Mouse (Mus musculus) heart, embryonic 10.5 days (tissue): ENCODE measurements around the gene 1810009A15Rik. TPM values are rescaled to one million over a fixed set of nuclear protein-coding genes. Genes with fewer than 3 reads are reported as not detected.

Experiments used
- DNase-seq: peaks from one replicate; pipeline ENCODE4 v3.0.0-alpha.2; 2017; ENCODE audit warnings: low spot score
- H3K27ac ChIP-seq: fragments of 300-500 bp; sonication (generic); 2 replicates; pipeline ENCODE4 v1.5.1; 2016; ENCODE audit warnings: mild to moderate bottlenecking
- H3K27me3 ChIP-seq: fragments of 300-500 bp; sonication (generic); 2 replicates; pipeline ENCODE4 v1.6.1; 2016; ENCODE audit warnings: mild to moderate bottlenecking; ENCODE audit not compliant: poor library complexity, insufficient read depth, severe bottlenecking
- H3K36me3 ChIP-seq: fragments of 300-500 bp; sonication (generic); 2 replicates; pipeline ENCODE4 v1.6.1; 2016; ENCODE audit warnings: mild to moderate bottlenecking, moderate library complexity
- H3K4me1 ChIP-seq: fragments of 300-500 bp; sonication (generic); 2 replicates; pipeline ENCODE4 v1.6.1; 2016; ENCODE audit warnings: mild to moderate bottlenecking
- H3K4me3 ChIP-seq: fragments of 300-500 bp; sonication (generic); 2 replicates; pipeline ENCODE4 v1.5.1; 2016; ENCODE audit warnings: mild to moderate bottlenecking, moderate library complexity
- H3K9me3 ChIP-seq: fragments of 300-500 bp; sonication (generic); 2 replicates; pipeline ENCODE4 v1.6.1; 2016; ENCODE audit warnings: mild to moderate bottlenecking, moderate library complexity
- WGBS: fragments of 180-500 bp; shearing (Covaris S2); methylation state at CpG from one replicate; pipeline ENCODE4 v1.1.7; 2016; 5-methylcytosine and 5-hydroxymethylcytosine counted together
- polyA plus RNA-seq: library from polyadenylated mRNA; unstranded; fragments of >200 nt; fragmentation: Nextera tagmentation; extraction: Ambion mirVana; gene quantifications from 2 replicates; pipeline ENCODE4 v1.2.1, GENCODE M21; 2016

Gene 1810009A15Rik
- polyA plus RNA-seq: 106 and 140 TPM in 2 replicates

- WGBS: under 1% methylated on average over 58 of the region's 58 CpGs
- Histone ChIP-seq H3K4me1 (peaks cover 11% of the 10 kb centered on the region), H3K27me3 (no peaks in the 10 kb centered on the region), H3K36me3 (peaks cover 13% of the 10 kb centered on the region), H3K9me3 (no peaks in the 10 kb centered on the region), H3K27ac (peak within 1 kb of the TSS; percentile 88), H3K4me3 (peak within 1 kb of the TSS; percentile 71)
- peak; percentile 98 for DNase-seq
Measured at GRCm38 (mm10) chr19:8888511-8889385, at the start of gene 1810009A15Rik, which contains the start of gene Gm49416. Gene 1810009A15Rik (plus strand): TSS chr19:8888853. Gene Gm49416 (plus strand): TSS chr19:8888926.

DNA sequence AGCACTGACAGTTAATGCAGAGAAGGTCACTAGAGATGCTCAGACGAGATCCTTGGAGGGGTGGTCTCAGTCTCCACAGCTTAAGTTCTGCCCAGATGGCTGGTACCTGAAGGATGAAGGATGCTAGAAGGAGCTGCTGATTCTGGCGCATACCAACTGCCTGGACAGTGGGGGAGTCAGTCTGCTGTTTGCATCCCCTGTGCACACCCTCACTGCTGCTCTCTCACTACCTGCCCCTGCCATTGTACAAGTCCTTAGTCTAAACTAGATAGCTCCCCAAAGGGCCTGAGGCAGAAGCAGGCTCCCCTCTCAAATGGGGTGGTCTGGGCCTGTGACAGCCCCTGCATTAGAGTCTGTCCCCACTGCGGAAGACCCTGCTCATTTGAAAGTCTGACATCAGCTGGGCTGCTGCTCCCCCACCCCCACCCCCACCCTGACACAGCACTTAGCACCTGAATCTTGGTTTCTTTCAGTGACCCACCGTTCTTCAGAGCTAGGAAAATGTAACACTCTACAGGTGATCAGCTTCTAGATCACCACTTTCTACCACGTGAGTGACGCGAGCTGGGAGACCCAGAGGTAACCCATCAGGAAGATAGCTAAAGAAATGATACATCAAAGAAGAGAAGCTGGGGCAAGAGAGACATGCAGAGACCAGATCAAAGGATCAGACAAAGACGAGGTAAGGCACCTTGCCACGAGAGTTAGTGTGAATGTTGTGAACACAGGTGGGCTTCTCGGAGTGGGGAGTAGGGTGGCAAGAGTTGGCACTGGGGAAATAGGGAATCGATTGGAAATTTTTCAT lies 49.3 kb upstream of the 1810009A15Rik start, which contains the start of gene Gng3:
Gene Gng3 (minus strand): TSS at position 92 of the 805 bp plus-strand sequence.
- 43% methylated on average over 11 of the region's 11 CpGs for WGBS
- Histone ChIP-seq H3K27me3 (no peaks in the 10 kb centered on the region), H3K4me3 (peak within 1 kb of the TSS; percentile 69), H3K4me1 (peaks cover 41% of the 10 kb centered on the region), H3K9me3 (no peaks in the 10 kb centered on the region), H3K27ac (peak within 1 kb of the TSS; percentile 98), H3K36me3 (peaks cover 33% of the 10 kb centered on the region)
- no peak for DNase-seq

- Histone ChIP-seq H3K4me1 (peaks cover 41% of the 10 kb centered on the region), H3K36me3 (peaks cover 24% of the 10 kb centered on the region), H3K27ac (peak overlapping the region; percentile 85), H3K4me3 (peak overlapping the region; percentile 60), H3K27me3 (no peaks in the 10 kb centered on the region), H3K9me3 (no peaks in the 10 kb centered on the region)
- peak; percentile 92 for DNase-seq
- 24% methylated on average over 29 of the region's 29 CpGs for WGBS
Measured at GRCm38 (mm10) chr19:8839908-8840791, 48.5 kb upstream of the 1810009A15Rik start.

DNA sequence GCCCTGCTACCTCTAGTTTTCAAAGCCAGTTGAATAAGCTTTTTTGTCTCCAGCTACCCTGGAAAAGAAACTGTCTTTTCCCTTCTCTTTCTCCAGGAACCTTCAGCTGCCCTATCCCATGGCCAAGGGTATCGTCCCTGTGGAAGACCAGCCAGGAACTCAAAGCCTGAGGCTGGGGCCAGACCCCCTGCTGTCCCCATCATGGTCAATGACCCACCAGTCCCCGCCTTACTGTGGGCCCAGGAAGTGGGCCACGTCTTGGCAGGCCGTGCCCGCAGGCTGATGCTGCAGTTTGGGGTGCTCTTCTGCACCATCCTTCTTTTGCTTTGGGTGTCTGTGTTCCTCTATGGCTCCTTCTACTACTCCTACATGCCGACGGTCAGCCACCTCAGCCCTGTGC lies 47.6 kb upstream of the 1810009A15Rik start:
- DNase-seq: no peak
- Histone ChIP-seq H3K36me3 (peaks cover 22% of the 10 kb centered on the region), H3K9me3 (no peaks in the 10 kb centered on the region), H3K27ac (peak overlapping the region; percentile 85; the same call in 1 of the 2 replicates), H3K4me3 (peak overlapping the region; percentile 60), H3K27me3 (no peaks in the 10 kb centered on the region), H3K4me1 (peaks cover 41% of the 10 kb centered on the region)
- whole genome bisulfite sequencing: 88% methylated on average over 7 of the region's 7 CpGs

DNA sequence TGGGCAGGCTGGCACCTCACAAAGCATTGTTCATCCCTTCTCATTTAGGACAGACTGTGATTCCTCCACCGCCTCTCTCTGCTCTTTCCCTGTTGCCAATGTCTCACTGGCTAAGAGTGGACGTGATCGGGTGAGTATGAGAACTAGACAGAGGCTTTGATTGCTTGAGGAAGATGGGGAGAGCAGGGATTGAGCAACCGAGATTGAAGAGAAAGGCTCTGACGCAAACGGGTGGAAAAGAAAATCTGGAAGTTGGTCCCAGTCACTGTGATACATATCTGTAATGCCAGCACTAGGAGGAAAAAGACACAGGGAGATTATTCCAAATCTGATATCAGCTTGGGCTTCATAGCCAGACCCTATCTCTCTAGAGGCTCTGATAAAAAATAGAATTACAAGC lies 45.7 kb upstream of the 1810009A15Rik start:
- DNase-seq: no peak
- no peak overlapping the region for H3K27ac ChIP-seq
- peaks cover 38% of the 10 kb centered on the region for H3K36me3 ChIP-seq
- 85% methylated on average over 6 of the region's 6 CpGs for WGBS
- H3K9me3 ChIP-seq: no peaks in the 10 kb centered on the region
- no peaks in the 10 kb centered on the region for H3K27me3 ChIP-seq
- peaks cover 33% of the 10 kb centered on the region for H3K4me1 ChIP-seq
- H3K4me3 ChIP-seq: no peak overlapping the region

- Histone ChIP-seq H3K4me1 (peaks cover 18% of the 10 kb centered on the region), H3K4me3 (no peak overlapping the region), H3K36me3 (peaks cover 45% of the 10 kb centered on the region), H3K27me3 (no peaks in the 10 kb centered on the region), H3K27ac (no peak overlapping the region), H3K9me3 (no peaks in the 10 kb centered on the region)
- DNase-seq: no peak
- 58% methylated on average over 5 of the region's 5 CpGs for WGBS
Measured at GRCm38 (mm10) chr19:8844371-8845129, 44.1 kb upstream of the 1810009A15Rik start.

- no peak overlapping the region for H3K27ac ChIP-seq
- peaks cover 31% of the 10 kb centered on the region for H3K36me3 ChIP-seq
- H3K9me3 ChIP-seq: no peaks in the 10 kb centered on the region
- no peak for DNase-seq
- no peaks in the 10 kb centered on the region for H3K27me3 ChIP-seq
- WGBS: 78% methylated on average over 5 of the region's 5 CpGs
- H3K4me3 ChIP-seq: no peak overlapping the region
- peaks cover 17% of the 10 kb centered on the region for H3K4me1 ChIP-seq
Measured at GRCm38 (mm10) chr19:8848356-8848755, 40.3 kb upstream of the 1810009A15Rik start.

DNA sequence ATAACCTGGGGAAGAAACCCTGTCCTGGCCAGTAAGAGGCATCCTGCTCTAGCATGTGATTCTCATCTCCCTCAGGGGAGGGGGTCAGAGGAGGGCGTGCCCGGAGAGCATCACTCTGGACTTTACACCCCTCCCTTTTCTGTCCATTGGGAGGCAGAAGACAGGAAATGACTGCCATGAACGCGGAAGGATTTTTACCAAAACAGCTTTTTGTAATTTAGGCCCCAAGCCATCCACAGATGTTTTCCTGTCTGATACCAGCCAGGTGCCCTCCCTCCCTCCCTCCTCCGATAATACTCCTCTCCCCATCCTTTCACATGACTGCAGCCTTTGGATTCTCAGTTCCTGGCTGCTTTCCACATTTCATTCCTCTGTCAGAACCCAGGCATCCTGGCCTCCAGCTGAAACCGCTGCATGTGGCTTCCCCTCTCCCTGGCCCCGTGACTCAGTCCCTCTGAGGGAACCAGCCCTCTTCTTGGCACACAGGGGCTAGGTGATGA lies 38.2 kb upstream of the 1810009A15Rik start, which contains the start of gene Lrrn4cl:
Gene Lrrn4cl (plus strand): TSS at position 367 of the 500 bp plus-strand sequence.
- H3K4me1 ChIP-seq: peaks cover 17% of the 10 kb centered on the region
- peak within 1 kb of the TSS; percentile 76 for H3K27ac ChIP-seq
- no peaks in the 10 kb centered on the region for H3K27me3 ChIP-seq
- peak within 1 kb of the TSS; percentile 3; the same call in 1 of the 2 replicates for H3K4me3 ChIP-seq
- no peaks in the 10 kb centered on the region for H3K9me3 ChIP-seq
- no peak for DNase-seq
- 35% methylated on average over 7 of the region's 7 CpGs for WGBS
- peaks cover 31% of the 10 kb centered on the region for H3K36me3 ChIP-seq

DNA sequence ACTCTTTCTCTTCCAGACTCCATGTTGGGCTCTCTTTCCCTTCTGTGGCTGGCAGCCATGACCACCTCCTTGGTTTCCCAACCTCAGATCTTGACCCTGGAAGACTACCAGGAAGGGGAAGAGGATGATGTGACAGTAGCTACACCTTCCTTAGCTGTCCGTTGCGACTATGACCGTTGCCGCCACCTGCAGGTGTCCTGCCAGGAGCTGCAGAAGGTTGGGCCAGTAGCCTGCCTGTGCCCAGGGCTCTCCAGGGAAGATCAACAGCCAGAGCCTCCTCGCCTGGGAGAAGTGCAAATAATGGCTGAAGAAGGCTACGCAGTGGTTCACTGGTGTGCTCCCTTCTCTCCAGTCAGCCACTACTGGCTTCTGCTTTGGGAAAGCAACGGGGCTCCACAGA lies 37.0 kb upstream of the 1810009A15Rik start:
- no peaks in the 10 kb centered on the region for H3K27me3 ChIP-seq
- WGBS: 43% methylated on average over 7 of the region's 7 CpGs

GRCm38 (mm10) chr19:8852236-8852928 lies 36.3 kb upstream of the 1810009A15Rik start:
- Histone ChIP-seq H3K9me3 (no peaks in the 10 kb centered on the region), H3K4me1 (peaks cover 17% of the 10 kb centered on the region), H3K4me3 (no peak overlapping the region), H3K27me3 (no peaks in the 10 kb centered on the region), H3K27ac (no peak overlapping the region), H3K36me3 (peaks cover 12% of the 10 kb centered on the region)
- WGBS: 56% methylated on average over 10 of the region's 10 CpGs
- DNase-seq: no peak

More for the DNA sequence above, 37.0 kb upstream of the 1810009A15Rik start:
- no peak for DNase-seq
- Histone ChIP-seq H3K4me1 (peaks cover 17% of the 10 kb centered on the region), H3K27ac (no peak overlapping the region), H3K9me3 (no peaks in the 10 kb centered on the region), H3K36me3 (peaks cover 19% of the 10 kb centered on the region), H3K4me3 (no peak overlapping the region)

DNA sequence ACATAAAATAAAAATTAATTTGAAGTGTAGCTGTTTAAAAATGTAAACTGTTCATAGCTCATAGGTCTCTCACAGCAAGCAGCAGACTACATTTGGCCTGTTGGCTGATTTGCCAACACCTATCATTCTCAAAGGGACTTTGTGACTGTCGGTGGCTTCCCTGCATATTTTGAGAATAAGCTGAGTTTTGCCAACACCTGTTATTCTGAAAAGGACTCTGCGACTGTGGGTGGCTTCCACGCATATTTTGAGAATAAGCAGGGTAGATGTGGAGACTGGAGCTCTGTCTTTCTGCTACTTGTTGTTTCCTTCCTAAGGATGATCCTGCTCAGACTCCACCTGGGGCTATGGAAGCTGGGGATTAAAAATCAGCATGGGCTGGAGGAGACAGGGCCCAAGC lies 35.5 kb upstream of the 1810009A15Rik start:
- Histone ChIP-seq H3K9me3 (no peaks in the 10 kb centered on the region), H3K27ac (no peak overlapping the region), H3K4me3 (no peak overlapping the region), H3K36me3 (0 out of 2 replicates have a peak, but pooled peaks cover 5% of the 10 kb centered on the region), H3K27me3 (no peaks in the 10 kb centered on the region), H3K4me1 (peaks cover 17% of the 10 kb centered on the region)
- 82% methylated on average over 3 of the region's 3 CpGs for WGBS
- DNase-seq: no peak
